Mouse (Mus musculus): ENCODE data around the gene Dld.

GRCm38 (mm10) chr12:31312281-31312680 lies 39.0 kb downstream of the Dld start:
- TF ChIP-seq CTCF (IDR thresholded peaks at IDR 0.05; ENCODE audit: borderline replicate concordance, insufficient read depth, low read depth, low read length) (no peak), POLR2A (IDR thresholded peaks at IDR 0.05; ENCODE audit: borderline replicate concordance, insufficient read depth, low read length) (no peak)

All from cerebellum, adult 2 months (tissue).